Mouse (Mus musculus) adipose tissue, adult 10 weeks (tissue): ENCODE measurements around the gene Atp5g1. TPM values are rescaled to one million over a fixed set of nuclear protein-coding genes. Genes with fewer than 3 reads are reported as not detected.

Experiments
- polyA plus RNA-seq: library from polyadenylated mRNA; stranded (reverse); fragments of 350-450 nt; fragmentation: Illumina TruSeq; extraction: RNeasy Lipid Tissue Mini Kit (QIAGEN cat#74804); gene quantifications from one replicate; pipeline ENCODE4 v1.2.3, GENCODE M21; 2014; ENCODE audit warnings: low read depth, low replicate concordance

Gene Atp5g1
- polyA plus RNA-seq = 395 TPM

DNA sequence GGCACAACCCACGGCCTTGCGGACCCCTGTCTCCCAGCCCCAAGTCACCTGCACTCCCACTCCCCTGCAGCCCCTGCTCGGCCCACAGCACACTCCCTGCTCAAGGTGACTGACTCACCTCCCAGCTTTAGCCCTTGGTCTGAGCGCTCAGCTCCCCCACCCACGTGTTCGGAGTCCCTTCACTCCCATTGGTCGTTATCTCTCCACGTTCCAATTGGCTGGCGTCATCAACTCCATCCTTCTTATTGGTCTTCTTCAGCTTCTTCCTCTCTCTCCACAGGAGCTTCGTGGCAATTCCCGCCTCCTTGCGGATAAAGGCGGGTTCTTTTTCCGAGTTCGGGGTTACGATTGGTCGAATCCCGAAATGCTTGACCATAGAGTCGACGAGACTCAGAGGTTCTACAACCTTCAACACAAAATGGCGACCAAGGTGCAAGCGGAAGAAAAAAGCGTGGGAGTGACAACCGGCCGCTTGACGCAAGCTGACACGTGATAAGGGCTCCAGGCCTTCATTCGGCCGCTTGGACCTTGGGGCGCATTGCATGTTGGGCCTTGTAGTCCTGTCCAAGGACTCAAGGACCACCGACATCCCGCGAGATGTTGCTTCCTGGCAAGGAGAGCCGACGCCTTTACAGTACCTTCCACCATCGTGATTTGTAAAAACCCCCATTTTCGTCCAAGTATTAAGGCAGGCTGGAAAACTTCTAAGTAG lies at the start of gene Atp5g1:
Atp5g1 (minus strand) TSS at position 162 of the 712 bp plus-strand sequence.

DNA sequence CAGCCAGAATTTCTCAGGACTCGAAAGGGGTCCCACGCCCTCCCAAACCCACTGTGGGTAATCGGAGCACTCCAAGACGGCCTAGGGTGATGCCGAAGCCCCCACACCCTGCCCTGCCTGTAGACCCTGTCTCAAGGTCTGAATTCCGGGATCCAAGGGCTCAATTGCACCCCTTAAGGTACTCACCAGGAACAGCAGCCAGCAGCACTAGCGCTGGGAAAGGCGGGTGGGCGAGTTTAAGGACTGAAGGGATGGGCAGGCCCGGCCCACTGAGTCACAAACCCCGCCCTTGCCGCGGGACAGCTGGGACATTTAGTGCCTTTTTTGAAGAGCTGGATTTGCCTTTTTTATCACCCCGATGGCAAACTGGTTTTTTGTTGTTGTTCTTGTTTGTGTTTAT lies 36.3 kb upstream of the Atp5g1 start, which contains the start of gene Calcoco2:
Calcoco2 (minus strand) TSS at position 214 of the 400 bp plus-strand sequence.

DNA sequence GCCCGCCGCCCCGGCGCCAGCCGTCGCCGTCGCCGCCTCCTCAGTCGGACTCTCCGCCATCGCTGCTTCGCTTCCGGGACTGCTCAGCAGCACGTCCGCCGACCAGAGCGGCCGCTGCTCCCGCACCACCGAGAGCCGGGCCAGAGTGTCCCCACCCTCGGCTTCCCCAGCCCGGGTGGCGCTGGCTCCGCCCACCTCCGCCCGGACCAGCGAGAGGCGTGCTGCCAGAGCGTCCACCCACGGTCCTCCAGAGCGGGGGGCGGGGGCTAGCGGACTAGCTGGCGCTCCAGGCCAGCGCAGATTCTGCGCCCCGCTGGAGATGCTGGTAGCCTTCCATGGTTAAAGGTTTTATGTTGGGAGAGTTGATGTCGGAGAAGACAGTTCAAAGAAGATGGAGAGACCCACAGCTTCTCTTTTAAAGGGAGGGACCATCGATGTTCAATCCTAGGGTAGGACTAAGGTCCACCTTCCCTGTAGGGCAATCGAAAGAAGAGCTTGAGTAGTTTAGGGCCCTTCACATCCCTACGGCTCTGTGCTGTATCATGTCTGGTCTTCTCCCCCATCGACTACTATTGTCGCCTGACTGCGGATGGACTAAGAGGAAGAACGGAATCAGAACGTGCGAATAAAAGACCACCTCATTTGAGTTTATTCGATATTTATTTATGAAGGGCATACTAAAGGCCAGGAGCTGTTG lies 10.1 kb downstream of the Atp5g1 start, which contains the start of gene Ube2z:
Ube2z (minus strand) TSS at position 174 of the 697 bp plus-strand sequence.

DNA sequence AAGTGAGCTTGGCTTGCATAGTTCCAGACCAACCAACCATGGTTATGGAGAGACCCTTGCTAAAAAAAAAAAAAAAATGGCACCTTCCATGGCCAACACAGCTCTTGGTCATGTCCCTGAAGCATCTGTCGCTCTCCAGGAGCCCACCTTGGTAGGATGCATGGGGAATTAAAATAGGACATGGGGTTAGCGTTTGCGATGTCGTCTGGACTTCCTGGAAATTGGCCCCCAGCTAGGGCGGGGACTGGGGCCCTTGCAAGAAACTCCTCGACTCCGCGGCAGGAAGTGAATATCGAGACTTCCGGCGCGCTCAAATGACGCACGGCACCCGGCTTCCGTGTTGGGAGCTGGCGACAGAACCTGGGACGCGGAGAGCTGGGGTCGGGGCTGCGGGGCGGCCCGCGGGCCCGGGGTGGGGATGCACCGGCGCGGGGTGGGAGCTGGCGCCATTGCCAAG lies 40.8 kb downstream of the Atp5g1 start, which contains the start of gene Snf8:
Snf8 (plus strand) TSS at position 290 of the 457 bp plus-strand sequence.

Other genes starting within 250 kb of the Atp5g1 start
- 15.3 TPM for gene Gngt2, start 238.5 kb downstream of the Atp5g1 start, polyA plus RNA-seq
- gene Abi3, start 233.2 kb downstream of the Atp5g1 start, polyA plus RNA-seq = 4.9 TPM
- 31.1 TPM for gene B4galnt2, start 160.8 kb downstream of the Atp5g1 start, polyA plus RNA-seq
- gene Igf2bp1, start 69.7 kb downstream of the Atp5g1 start, polyA plus RNA-seq = 0.46 TPM
- gene Gip, start 51.1 kb downstream of the Atp5g1 start, polyA plus RNA-seq = not detected
- 81.1 TPM for gene Snf8, start 40.8 kb downstream of the Atp5g1 start, polyA plus RNA-seq
- gene Ube2z, start 10.3 kb downstream of the Atp5g1 start, polyA plus RNA-seq = 99.9 TPM
- not detected for gene Calcoco2, start 36.3 kb upstream of the Atp5g1 start, polyA plus RNA-seq
- gene Ttll6, start 58.1 kb upstream of the Atp5g1 start, polyA plus RNA-seq = 2.7 TPM
- not detected for gene Hoxb13, start 118.6 kb upstream of the Atp5g1 start, polyA plus RNA-seq
- gene Hoxb9, start 195.8 kb upstream of the Atp5g1 start, polyA plus RNA-seq = 42.4 TPM
- gene Hoxb8, start 206.2 kb upstream of the Atp5g1 start, polyA plus RNA-seq = 94.4 TPM
- 116 TPM for gene Hoxb7, start 211.0 kb upstream of the Atp5g1 start, polyA plus RNA-seq
- gene Hoxb6, start 216.8 kb upstream of the Atp5g1 start, polyA plus RNA-seq = 132 TPM
- gene Hoxb5, start 227.7 kb upstream of the Atp5g1 start, polyA plus RNA-seq = 21.8 TPM
- gene Hoxb4, start 242.6 kb upstream of the Atp5g1 start, polyA plus RNA-seq = 25.8 TPM
- 40.3 TPM for gene Hoxb3, start 247.7 kb upstream of the Atp5g1 start, polyA plus RNA-seq